Mouse (Mus musculus): ENCODE data around the gene Olfr1457. TPM values are rescaled to one million over a fixed set of nuclear protein-coding genes. Genes with fewer than 3 reads are reported as not detected.

Gene Olfr1457
- polyA plus RNA-seq (2014; fragmentation: Nextera tagmentation; extraction: Ambion mirVana): not detected in 2 replicates

GRCm38 (mm10) chr19:13097791-13098190 is at the start of gene Olfr1457:
Olfr1457 (minus strand) TSS chr19:13097891.
- Histone ChIP-seq H3K27ac (ENCODE audit: low read depth, low read length) (no peak within 1 kb of the TSS), H3K4me3 (ENCODE audit: low read depth, low read length) (no peak within 1 kb of the TSS), H3K9me3 (ENCODE audit: control insufficient read depth, low read length) (no peaks in the 10 kb centered on the region; the same call in 1 of the 2 replicates), H3K4me2 (ENCODE audit: low read depth, low read length) (no peak within 1 kb of the TSS), H3K36me3 (ENCODE audit: control insufficient read depth, insufficient read depth, low read length) (no peaks in the 10 kb centered on the region), H3K9ac (replicated peaks; ENCODE audit: low read depth, low read length) (no peak within 1 kb of the TSS), H3K27me3 (ENCODE audit: control insufficient read depth, insufficient read depth, low read length) (no peaks in the 10 kb centered on the region), H3K4me1 (ENCODE audit: control insufficient read depth, insufficient read depth, low read length) (no peaks in the 10 kb centered on the region)
- ATAC-seq (ENCODE audit: low read depth): no peak
- WGBS: 80% methylated on average over 2 of the region's 2 CpGs

GRCm38 (mm10) chr19:13106675-13107074 is 9.0 kb upstream of the Olfr1457 start, which contains the start of gene Olfr1458:
Olfr1458 (minus strand) TSS chr19:13106775.
- no peak within 1 kb of the TSS for H3K4me2 ChIP-seq (ENCODE audit: low read depth, low read length)
- no peak for ATAC-seq (ENCODE audit: low read depth)
- H3K9me3 ChIP-seq (ENCODE audit: control insufficient read depth, low read length): peaks cover 6% of the 10 kb centered on the region
- 84% methylated on average over 3 of the region's 3 CpGs for WGBS
- H3K27me3 ChIP-seq (ENCODE audit: control insufficient read depth, insufficient read depth, low read length): no peaks in the 10 kb centered on the region
- H3K9ac ChIP-seq (replicated peaks; ENCODE audit: low read depth, low read length): no peak within 1 kb of the TSS
- no peak within 1 kb of the TSS for H3K27ac ChIP-seq (ENCODE audit: low read depth, low read length)
- H3K4me3 ChIP-seq (ENCODE audit: low read depth, low read length): no peak within 1 kb of the TSS
- no peaks in the 10 kb centered on the region for H3K4me1 ChIP-seq (ENCODE audit: control insufficient read depth, insufficient read depth, low read length)
- no peaks in the 10 kb centered on the region for H3K36me3 ChIP-seq (ENCODE audit: control insufficient read depth, insufficient read depth, low read length)

- H3K4me2 ChIP-seq (ENCODE audit: low read depth, low read length): no peak overlapping the region
- no peak for ATAC-seq (ENCODE audit: low read depth)
- 91% methylated on average over 1 of the region's 1 CpGs for WGBS
- H3K4me1 ChIP-seq (ENCODE audit: control insufficient read depth, insufficient read depth, low read length): no peaks in the 10 kb centered on the region
- H3K4me3 ChIP-seq (ENCODE audit: low read depth, low read length): no peak overlapping the region
- peaks cover 2% of the 10 kb centered on the region; the same call in 1 of the 2 replicates for H3K9me3 ChIP-seq (ENCODE audit: control insufficient read depth, low read length)
- no peak overlapping the region for H3K27ac ChIP-seq (ENCODE audit: low read depth, low read length)
- H3K36me3 ChIP-seq (ENCODE audit: control insufficient read depth, insufficient read depth, low read length): no peaks in the 10 kb centered on the region
- H3K9ac ChIP-seq (replicated peaks; ENCODE audit: low read depth, low read length): no peak overlapping the region
- H3K27me3 ChIP-seq (ENCODE audit: control insufficient read depth, insufficient read depth, low read length): no peaks in the 10 kb centered on the region
Measured at GRCm38 (mm10) chr19:13093908-13094307, 3.8 kb downstream of the Olfr1457 start.

- no peaks in the 10 kb centered on the region for H3K27me3 ChIP-seq (ENCODE audit: control insufficient read depth, insufficient read depth, low read length)
- no peak within 1 kb of the TSS for H3K4me3 ChIP-seq (ENCODE audit: low read depth, low read length)
- WGBS: 78% methylated on average over 2 of the region's 2 CpGs
- H3K4me2 ChIP-seq (ENCODE audit: low read depth, low read length): no peak within 1 kb of the TSS
- no peak within 1 kb of the TSS for H3K9ac ChIP-seq (replicated peaks; ENCODE audit: low read depth, low read length)
- H3K36me3 ChIP-seq (ENCODE audit: control insufficient read depth, insufficient read depth, low read length): no peaks in the 10 kb centered on the region
- no peak within 1 kb of the TSS for H3K27ac ChIP-seq (ENCODE audit: low read depth, low read length)
- ATAC-seq (ENCODE audit: low read depth): no peak
- no peaks in the 10 kb centered on the region for H3K4me1 ChIP-seq (ENCODE audit: control insufficient read depth, insufficient read depth, low read length)
- peaks cover 4% of the 10 kb centered on the region for H3K9me3 ChIP-seq (ENCODE audit: control insufficient read depth, low read length)
Measured at GRCm38 (mm10) chr19:13060310-13060709, 37.4 kb downstream of the Olfr1457 start, which contains the start of gene Olfr1454. Olfr1454 (plus strand) TSS chr19:13060610.

Other genes starting within 250 kb of the Olfr1457 start
- gene Olfr1444, start 240.6 kb downstream of the Olfr1457 start, polyA plus RNA-seq (2014; fragmentation: Nextera tagmentation; extraction: Ambion mirVana): not detected in 2 replicates
- gene Olfr1445, start 214.0 kb downstream of the Olfr1457 start, polyA plus RNA-seq (2014; fragmentation: Nextera tagmentation; extraction: Ambion mirVana): not detected in 2 replicates
- not detected in 2 replicates for gene Olfr1446, start 204.4 kb downstream of the Olfr1457 start, polyA plus RNA-seq (2014; fragmentation: Nextera tagmentation; extraction: Ambion mirVana)
- not detected in 2 replicates for gene Olfr1447, start 194.1 kb downstream of the Olfr1457 start, polyA plus RNA-seq (2014; fragmentation: Nextera tagmentation; extraction: Ambion mirVana)
- not detected in 2 replicates for gene Olfr1448, start 173.5 kb downstream of the Olfr1457 start, polyA plus RNA-seq (2014; fragmentation: Nextera tagmentation; extraction: Ambion mirVana)
- not detected in 2 replicates for gene Olfr1449, start 167.1 kb downstream of the Olfr1457 start, polyA plus RNA-seq (2014; fragmentation: Nextera tagmentation; extraction: Ambion mirVana)
- not detected in 2 replicates for gene Olfr1450, start 147.6 kb downstream of the Olfr1457 start, polyA plus RNA-seq (2014; fragmentation: Nextera tagmentation; extraction: Ambion mirVana)
- gene Olfr1451, start 102.9 kb downstream of the Olfr1457 start, polyA plus RNA-seq (2014; fragmentation: Nextera tagmentation; extraction: Ambion mirVana): not detected in 2 replicates
- not detected in 2 replicates for gene Olfr1453, start 69.6 kb downstream of the Olfr1457 start, polyA plus RNA-seq (2014; fragmentation: Nextera tagmentation; extraction: Ambion mirVana)
- not detected in 2 replicates for gene Olfr1454, start 37.3 kb downstream of the Olfr1457 start, polyA plus RNA-seq (2014; fragmentation: Nextera tagmentation; extraction: Ambion mirVana)
- not detected in 2 replicates for gene Olfr1458, start 8.9 kb upstream of the Olfr1457 start, polyA plus RNA-seq (2014; fragmentation: Nextera tagmentation; extraction: Ambion mirVana)
- gene Olfr1459, start 51.7 kb upstream of the Olfr1457 start, polyA plus RNA-seq (2014; fragmentation: Nextera tagmentation; extraction: Ambion mirVana): not detected in 2 replicates
- not detected in 2 replicates for gene Olfr1461, start 65.1 kb upstream of the Olfr1457 start, polyA plus RNA-seq (2014; fragmentation: Nextera tagmentation; extraction: Ambion mirVana)
- gene Olfr1462, start 87.8 kb upstream of the Olfr1457 start, polyA plus RNA-seq (2014; fragmentation: Nextera tagmentation; extraction: Ambion mirVana): not detected in 2 replicates
- gene Olfr1463, start 133.4 kb upstream of the Olfr1457 start, polyA plus RNA-seq (2014; fragmentation: Nextera tagmentation; extraction: Ambion mirVana): not detected in 2 replicates
- gene Olfr1465, start 217.7 kb upstream of the Olfr1457 start, polyA plus RNA-seq (2014; fragmentation: Nextera tagmentation; extraction: Ambion mirVana): not detected in 2 replicates
- gene Olfr1466, start 241.0 kb upstream of the Olfr1457 start, polyA plus RNA-seq (2014; fragmentation: Nextera tagmentation; extraction: Ambion mirVana): not detected in 2 replicates

All from neural tube, embryonic 14.5 days (tissue).